Mouse (Mus musculus) adrenal gland, postnatal 25 days (tissue): Measurements from ENCODE around the gene Epp13. TPM values are rescaled to one million over a fixed set of nuclear protein-coding genes. Genes with fewer than 3 reads are reported as not detected.
"Not testable (repeated sequence)": the region's sequence is repeated elsewhere in the genome, so short reads cannot be mapped to it uniquely, and the experiment has no call there.

ENCODE experiments used
- DNase-seq: peaks from one replicate; pipeline ENCODE4 v3.0.0; 2021; ENCODE audit warnings: mixed read lengths
- total RNA-seq: library from RNA; stranded (reverse); gene quantifications from 2 replicates; pipeline ENCODE4 v1.2.3, GENCODE M21; 2021

Epp13 gene
- total RNA-seq, 1 experiment from 2014 or later, result not detected

DNA sequence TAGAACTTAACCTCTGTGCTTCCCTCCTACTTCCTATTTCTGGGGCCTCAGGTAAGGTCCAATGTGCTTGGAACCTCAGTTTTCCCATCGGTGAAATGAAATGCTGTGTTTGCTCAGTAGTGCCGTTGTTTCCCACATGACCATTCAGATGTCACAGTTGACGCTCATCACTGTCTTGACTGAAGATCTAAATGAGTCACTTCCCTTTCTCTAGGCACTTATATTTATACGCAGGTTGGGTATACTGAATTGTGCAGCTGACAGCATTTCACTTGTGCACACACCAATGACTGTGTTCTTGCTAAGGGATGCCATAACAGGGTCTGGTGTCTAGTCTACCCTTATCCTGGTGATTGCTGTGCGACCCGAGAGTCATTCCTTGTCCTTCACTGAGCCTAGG is 32.9 kb downstream of the Epp13 start:
- DNase-seq, result no peak

DNA sequence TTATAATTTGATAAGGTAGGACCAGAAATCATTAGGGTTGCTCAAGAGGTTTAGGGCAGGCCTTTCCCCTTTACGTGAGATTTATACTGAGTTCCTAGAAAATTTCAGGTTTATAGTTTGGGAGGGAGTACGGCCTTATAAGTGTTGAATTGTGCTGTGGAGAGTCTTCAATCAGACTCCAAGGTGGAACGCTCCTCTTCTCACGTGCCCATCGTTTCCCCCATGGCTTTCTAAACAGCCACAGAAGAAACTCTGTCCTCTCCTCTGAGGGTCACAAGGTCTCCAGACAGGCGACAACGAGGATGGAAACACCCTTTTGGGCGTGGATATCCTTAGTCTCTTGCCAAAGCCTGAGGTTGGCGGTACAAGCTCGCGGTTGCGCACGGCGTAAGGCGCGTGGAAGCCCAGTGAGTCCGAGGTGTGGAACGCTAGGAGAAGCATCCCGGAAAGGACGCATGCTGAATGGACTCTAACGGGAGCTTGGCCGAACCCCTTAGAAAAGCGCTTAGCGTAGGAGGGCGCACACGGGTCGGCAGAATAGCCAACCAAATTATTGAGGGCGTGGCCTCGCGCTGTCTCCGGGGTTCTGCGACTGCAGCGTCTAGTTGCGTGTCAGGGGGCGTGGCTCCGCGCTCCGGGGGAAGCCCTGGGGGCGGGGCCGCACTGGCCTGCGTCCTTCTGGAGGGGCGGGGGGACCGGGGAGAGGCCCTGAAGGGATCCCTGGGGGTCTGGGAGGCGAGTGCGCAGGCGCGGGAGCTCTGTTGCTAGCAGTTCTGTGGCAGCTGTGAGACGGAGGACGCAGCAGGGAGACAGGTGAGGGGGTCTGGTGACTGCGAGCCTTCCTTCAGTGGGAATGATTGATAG is 33.6 kb downstream of the Epp13 start, which contains the start of gene Zfp667:
Zfp667 (plus strand) TSS at position 738 of the 864 bp plus-strand sequence.
- DNase-seq, result peak; percentile 99

- DNase-seq, result no peak
These were observed 34.5 kb downstream of the Epp13 start for GRCm38 (mm10) chr7:6286921-6287531.

DNA sequence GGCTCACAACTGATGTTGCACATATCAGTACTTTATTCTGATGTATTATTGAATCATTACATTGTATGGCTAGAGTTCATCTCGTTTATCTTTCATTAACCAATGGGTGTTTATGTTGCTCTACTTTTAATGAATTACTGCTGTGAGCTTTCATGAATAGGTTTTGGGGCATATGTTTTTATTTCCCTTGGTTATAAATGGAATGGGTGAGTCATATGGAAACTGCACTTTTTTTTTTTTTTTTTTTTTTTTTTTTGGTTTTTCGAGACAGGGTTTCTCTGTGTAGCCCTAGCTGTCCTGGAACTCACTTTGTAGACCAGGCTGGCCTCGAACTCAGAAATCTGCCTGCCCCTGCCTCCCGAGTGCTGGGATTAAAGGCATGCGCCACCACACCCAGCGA is 38.6 kb downstream of the Epp13 start:
- not testable (repeated sequence) for DNase-seq

DNA sequence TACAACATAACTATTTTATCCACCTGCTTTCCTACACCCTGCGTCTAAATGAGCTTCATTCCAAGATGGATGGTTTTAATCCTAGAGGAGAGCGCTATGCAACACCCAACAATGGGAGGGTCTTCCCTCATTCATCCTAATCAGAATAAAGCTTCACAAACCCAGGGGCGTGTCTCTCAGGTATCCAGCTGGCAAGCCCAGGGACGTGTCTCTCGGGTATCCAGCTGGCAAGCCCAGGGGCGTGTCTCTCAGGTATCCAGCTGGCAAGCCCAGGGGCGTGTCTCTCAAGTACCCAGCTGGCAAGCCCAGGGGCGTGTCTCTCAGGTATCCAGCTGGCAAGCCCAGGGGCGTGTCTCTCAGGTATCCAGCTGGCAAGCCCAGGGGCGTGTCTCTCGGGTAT is 48.3 kb downstream of the Epp13 start:
- not testable (repeated sequence) for DNase-seq

DNA sequence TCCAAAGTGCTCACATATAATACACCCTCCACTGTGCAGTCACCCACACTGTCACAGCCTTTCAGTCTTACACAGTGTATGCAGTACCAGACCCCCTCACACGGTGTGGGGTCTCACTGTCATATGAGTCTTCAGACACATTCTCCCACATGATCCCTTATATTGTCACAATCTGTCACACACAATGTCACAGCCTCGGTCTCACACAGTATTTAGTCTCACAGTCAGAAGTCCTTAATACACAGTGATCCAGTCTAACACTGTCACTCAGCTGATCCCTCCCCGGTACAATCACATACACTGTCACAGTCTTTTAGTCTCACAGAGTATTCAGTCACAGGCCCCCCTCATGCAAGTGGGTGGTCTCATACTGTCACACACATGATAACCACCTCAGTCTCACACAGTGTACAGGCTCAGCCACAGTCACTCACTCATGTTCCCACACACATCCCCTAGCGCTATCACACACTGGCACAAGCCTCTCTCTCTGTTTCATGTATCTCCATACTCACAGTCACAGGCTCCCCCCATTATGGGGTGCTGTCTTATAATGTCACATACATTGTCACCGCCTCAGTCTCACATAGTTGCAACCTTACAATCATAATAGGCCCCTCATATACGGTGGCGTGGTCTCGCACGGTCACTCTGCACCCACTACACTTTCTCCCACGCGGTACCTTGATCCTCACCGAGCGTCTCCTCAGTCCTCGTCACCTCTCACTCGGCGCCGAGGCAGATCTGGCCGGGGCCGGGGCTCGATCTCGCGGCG is 78.1 kb downstream of the Epp13 start:
- no peak for DNase-seq

GRCm38 (mm10) chr7:6331233-6331956 is 78.9 kb downstream of the Epp13 start, which contains the start of gene Zfp583:
Gene Zfp583 (minus strand): TSS chr7:6331285.
- peak; percentile 80 for DNase-seq

Other genes starting within 250 kb of the Epp13 start
- gene Vmn1r65, start 241.7 kb upstream of the Epp13 start, total RNA-seq, result not detected in 2 replicates
- gene Nlrp4c, start 207.5 kb upstream of the Epp13 start, total RNA-seq, result not detected in 2 replicates
- 51.5 and 58.0 TPM in 2 replicates for gene Zfp787, start 96.7 kb upstream of the Epp13 start, total RNA-seq
- gene Zfp444, start 80.5 kb upstream of the Epp13 start, total RNA-seq, result 21.6 and 31.8 TPM in 2 replicates
- gene Galp, start 55.6 kb upstream of the Epp13 start, total RNA-seq, result not detected in 2 replicates
- gene Zscan5b, start 30.4 kb upstream of the Epp13 start, total RNA-seq, result not detected in 2 replicates
- 6.7 and 9.7 TPM in 2 replicates for gene Zfp667, start 33.9 kb downstream of the Epp13 start, total RNA-seq
- 2.9 and 3.9 TPM in 2 replicates for gene Zfp583, start 78.6 kb downstream of the Epp13 start, total RNA-seq
- gene Gm3854, start 91.0 kb downstream of the Epp13 start, total RNA-seq, result 0.62 and 0.94 TPM in 2 replicates
- 3.6 and 4.7 TPM in 2 replicates for gene Zfp78, start 110.6 kb downstream of the Epp13 start, total RNA-seq
- gene Zfp28, start 130.6 kb downstream of the Epp13 start, total RNA-seq, result 3.9 and 4.6 TPM in 2 replicates
- not detected in 2 replicates for gene Smim17, start 146.0 kb downstream of the Epp13 start, total RNA-seq
- 0.09 TPM in 1 of 2 replicates, not detected in the other for gene Gm20715, start 157.6 kb downstream of the Epp13 start, total RNA-seq
- gene Olfr1344, start 186.0 kb downstream of the Epp13 start, total RNA-seq, result not detected in 2 replicates
- not detected in 2 replicates for gene Olfr1336, start 203.5 kb downstream of the Epp13 start, total RNA-seq
- gene Olfr1346, start 214.4 kb downstream of the Epp13 start, total RNA-seq, result not detected in 2 replicates
- not detected in 2 replicates for gene Olfr5, start 234.2 kb downstream of the Epp13 start, total RNA-seq
- gene Olfr1347, start 247.0 kb downstream of the Epp13 start, total RNA-seq, result not detected in 2 replicates